Mouse (Mus musculus) forebrain, embryonic 14.5 days (tissue): ENCODE measurements around the gene Zcchc7. TPM values are rescaled to one million over a fixed set of nuclear protein-coding genes. Genes with fewer than 3 reads are reported as not detected.
A peak's percentile ranks its signal among the peaks of the same experiment; 100 is the strongest.

Experiments
- ATAC-seq: fragments of 200-750 bp; cut with Nextera tagmentation; 2 replicates; pipeline ENCODE4 v1.8.0; 2017; ENCODE audit warnings: mild to moderate bottlenecking, moderate library complexity
- DNase-seq: peaks from one replicate; pipeline ENCODE4 v3.0.0-alpha.2; 2015; ENCODE audit warnings: low spot score
- H3K27ac ChIP-seq: fragments of 300-500 bp; sonication (generic); 2 replicates; pipeline ENCODE4 v1.5.1; 2014; ENCODE audit warnings: low read depth, mild to moderate bottlenecking, control low read depth, low read length, moderate library complexity
- H3K27me3 ChIP-seq: fragments of 300-500 bp; sonication (generic); replicated peaks from 2 replicates; pipeline ENCODE4 v1.6.1; 2014; ENCODE audit warnings: low read length, control low read depth, mixed read lengths; ENCODE audit not compliant: control insufficient read depth, insufficient read depth
- H3K36me3 ChIP-seq: fragments of 300-500 bp; sonication (generic); 2 replicates; pipeline ENCODE4 v1.6.1; 2014; ENCODE audit warnings: low read length, control low read depth; ENCODE audit not compliant: control insufficient read depth, insufficient read depth
- H3K4me1 ChIP-seq: fragments of 300-500 bp; sonication (generic); 2 replicates; pipeline ENCODE4 v1.6.1; 2014; ENCODE audit warnings: antibody characterized with exemption, low read length, control low read depth; ENCODE audit not compliant: control insufficient read depth, insufficient read depth
- H3K4me2 ChIP-seq: fragments of 300-500 bp; sonication (generic); 2 replicates; pipeline ENCODE4 v1.6.1; 2014; ENCODE audit warnings: mild to moderate bottlenecking, control low read depth, low read length
- H3K4me3 ChIP-seq: fragments of 300-500 bp; sonication (generic); 2 replicates; pipeline ENCODE4 v1.5.1; 2014; ENCODE audit warnings: low read depth, low read length, control low read depth
- H3K9ac ChIP-seq: fragments of 300-500 bp; sonication (generic); 2 replicates; pipeline ENCODE4 v1.6.1; 2014; ENCODE audit warnings: mild to moderate bottlenecking, low read length, control low read depth, moderate library complexity
- H3K9me3 ChIP-seq: fragments of 300-500 bp; sonication (generic); replicated peaks from 2 replicates; pipeline ENCODE4 v1.6.1; 2016; ENCODE audit warnings: low read length, control low read depth, mixed read lengths; ENCODE audit not compliant: control insufficient read depth
- WGBS: fragments of 180-500 bp; shearing (Covaris S2); extraction: QIAGEN DNeasy Blood & Tissue Kit; methylation state at CpG from one replicate; pipeline ENCODE4 v1.1.7; 2014; 5-methylcytosine and 5-hydroxymethylcytosine counted together
- polyA plus RNA-seq: library from polyadenylated mRNA; unstranded; fragments of >200 nt; fragmentation: Nextera tagmentation; extraction: Ambion mirVana; gene quantifications from 2 replicates; pipeline ENCODE4 v1.2.1, GENCODE M21; 2014

The Zcchc7 gene
- polyA plus RNA-seq, 1 experiment from 2014 or later = 23.2 TPM

DNA sequence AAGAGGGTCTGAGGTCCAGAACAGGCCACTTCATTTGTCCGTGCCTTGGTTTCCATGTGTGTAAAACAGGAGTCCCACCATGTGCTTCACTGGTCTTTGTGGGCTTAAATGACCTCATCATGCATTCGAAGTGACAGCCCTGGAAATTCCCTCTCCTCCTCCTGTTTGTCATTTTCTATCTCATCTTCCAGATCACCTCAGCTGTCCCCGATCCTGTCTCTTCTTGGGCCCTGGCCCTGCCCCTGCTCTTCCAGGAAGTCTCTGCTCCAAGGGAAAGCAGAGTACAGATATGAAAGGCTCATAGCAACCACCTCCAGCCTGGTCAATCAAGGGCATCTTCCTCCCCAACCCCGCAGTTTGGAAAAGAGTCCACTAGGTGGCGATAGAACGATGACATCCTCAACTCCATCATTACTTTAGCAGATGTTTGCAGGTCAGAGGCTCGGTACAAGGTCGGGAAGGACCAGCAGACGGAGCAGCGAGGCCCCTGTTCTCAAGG is 215.0 kb downstream of the Zcchc7 start:
- DNase-seq = peak; percentile 49
- Histone ChIP-seq H3K4me3 (no peak overlapping the region), H3K4me2 (no peak overlapping the region), H3K36me3 (no peaks in the 10 kb centered on the region), H3K9me3 (no peaks in the 10 kb centered on the region), H3K27me3 (no peaks in the 10 kb centered on the region), H3K4me1 (peaks cover 3% of the 10 kb centered on the region; the same call in 1 of the 2 replicates), H3K27ac (no peak overlapping the region), H3K9ac (no peak overlapping the region)
- WGBS = 22% methylated on average over 10 of the region's 10 CpGs
- ATAC-seq = no peak

DNA sequence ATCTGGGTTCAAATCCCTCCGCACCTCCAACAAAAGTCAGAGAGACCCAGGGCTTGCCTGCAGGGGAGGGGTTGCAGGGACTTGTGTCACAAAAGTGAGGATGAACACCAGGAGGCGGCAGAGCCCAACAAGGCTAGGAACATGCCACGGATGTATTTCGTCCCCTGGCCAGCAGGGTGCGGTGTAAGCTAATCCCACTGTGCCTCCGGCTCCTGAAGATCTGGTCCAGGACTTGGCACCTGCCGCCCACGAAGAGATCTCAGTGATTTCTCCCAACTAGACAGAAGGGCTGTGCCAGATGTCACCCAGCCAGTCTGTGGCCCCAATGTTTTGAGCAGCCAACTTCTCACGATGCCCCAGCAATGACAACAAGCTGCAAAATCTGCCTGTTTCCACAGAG is 217.8 kb downstream of the Zcchc7 start:
- Histone ChIP-seq H3K4me3 (no peak overlapping the region), H3K4me1 (peaks cover 3% of the 10 kb centered on the region; the same call in 1 of the 2 replicates), H3K36me3 (no peaks in the 10 kb centered on the region), H3K4me2 (peak overlapping the region; percentile 32), H3K27me3 (no peaks in the 10 kb centered on the region), H3K27ac (no peak overlapping the region), H3K9ac (0 out of 2 replicates have a peak overlapping the region, but pooled peaks have one; percentile 32), H3K9me3 (no peaks in the 10 kb centered on the region)
- 10% methylated on average over 9 of the region's 9 CpGs for WGBS
- peak; percentile 83 for DNase-seq
- ATAC-seq = peak; percentile 68

DNA sequence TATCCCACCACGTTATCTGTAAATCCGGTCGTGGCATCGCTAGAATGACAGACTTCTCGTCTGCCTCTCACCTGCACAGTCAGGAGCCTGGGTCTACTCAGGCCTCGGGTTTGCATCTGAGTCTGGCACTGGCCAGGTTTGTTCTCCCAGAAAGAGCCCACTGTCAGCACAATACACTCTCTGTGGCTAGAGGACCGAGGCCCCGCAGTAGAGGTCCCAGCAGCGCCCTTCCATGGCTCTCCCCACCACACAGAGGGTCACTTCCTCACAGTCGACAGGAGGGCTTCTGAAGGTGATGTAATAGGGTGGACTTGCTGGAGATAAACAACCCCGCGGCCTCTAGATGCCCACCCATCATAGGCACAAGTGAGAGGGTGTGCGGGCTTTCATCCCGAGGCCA is 218.2 kb downstream of the Zcchc7 start:
- Histone ChIP-seq H3K9ac (0 out of 2 replicates have a peak overlapping the region, but pooled peaks have one; percentile 32), H3K27me3 (no peaks in the 10 kb centered on the region), H3K9me3 (no peaks in the 10 kb centered on the region), H3K4me1 (peaks cover 3% of the 10 kb centered on the region; the same call in 1 of the 2 replicates), H3K36me3 (no peaks in the 10 kb centered on the region), H3K27ac (no peak overlapping the region), H3K4me2 (peak overlapping the region; percentile 32), H3K4me3 (no peak overlapping the region)
- ATAC-seq (peak; percentile 42; the same call in 1 of the 2 replicates), DNase-seq (no peak)
- 57% methylated on average over 14 of the region's 14 CpGs for WGBS

DNA sequence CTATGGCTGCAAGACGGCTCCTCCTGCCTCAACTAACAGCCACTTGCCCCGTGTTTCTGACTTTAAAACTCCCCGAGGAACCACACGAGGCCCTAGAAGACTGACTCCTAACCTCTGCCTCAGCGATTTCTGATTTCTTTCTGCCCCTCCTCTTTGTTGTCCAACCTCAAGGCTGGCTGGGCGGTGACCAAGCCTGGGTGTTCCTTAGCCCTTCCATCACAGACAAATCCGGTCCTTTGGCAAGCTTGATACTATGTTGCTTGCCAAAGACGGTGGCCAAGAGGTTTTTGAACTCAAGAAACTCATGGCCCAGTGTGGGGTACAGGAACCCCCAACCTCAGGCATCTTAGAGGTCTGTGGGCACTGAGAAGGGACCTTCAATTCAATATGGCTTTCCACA is 218.7 kb downstream of the Zcchc7 start:
- Histone ChIP-seq H3K9me3 (no peaks in the 10 kb centered on the region), H3K36me3 (no peaks in the 10 kb centered on the region), H3K4me1 (peaks cover 3% of the 10 kb centered on the region; the same call in 1 of the 2 replicates), H3K4me2 (no peak overlapping the region), H3K9ac (no peak overlapping the region), H3K27me3 (no peaks in the 10 kb centered on the region), H3K27ac (no peak overlapping the region), H3K4me3 (no peak overlapping the region)
- 81% methylated on average over 8 of the region's 8 CpGs for WGBS
- DNase-seq (no peak), ATAC-seq (no peak)

DNA sequence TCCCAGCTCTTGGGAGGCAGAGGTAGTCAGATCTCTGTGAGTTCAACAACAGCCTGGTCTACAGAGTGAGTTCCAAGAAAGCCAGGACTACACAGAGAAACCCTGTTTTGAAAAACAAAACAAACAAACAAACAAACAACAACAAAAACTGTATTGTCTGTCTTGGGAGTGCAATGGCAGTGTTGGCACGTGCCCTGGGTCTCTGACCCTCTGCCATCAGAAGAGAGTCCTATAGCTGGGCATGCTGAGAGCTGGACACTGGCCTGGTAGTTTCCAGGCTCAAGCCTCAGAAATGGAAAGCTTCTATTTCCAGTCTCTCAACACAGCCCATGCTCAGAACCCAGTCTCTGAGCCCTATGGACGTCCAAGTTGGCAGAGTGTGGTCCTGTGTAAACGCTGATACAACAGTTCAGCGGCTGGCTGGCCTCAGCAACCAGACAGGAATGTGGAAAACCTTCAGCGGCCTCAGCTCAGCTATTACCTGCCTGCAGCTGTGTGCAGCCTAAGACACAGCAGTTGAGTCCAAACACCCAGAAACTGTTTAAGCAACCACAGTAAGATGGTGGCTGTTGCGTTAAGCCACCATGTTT is 220.4 kb downstream of the Zcchc7 start:
- no peak for DNase-seq
- Histone ChIP-seq H3K9me3 (no peaks in the 10 kb centered on the region), H3K27me3 (no peaks in the 10 kb centered on the region), H3K36me3 (no peaks in the 10 kb centered on the region), H3K9ac (no peak overlapping the region), H3K4me1 (peaks cover 3% of the 10 kb centered on the region; the same call in 1 of the 2 replicates), H3K4me2 (no peak overlapping the region), H3K4me3 (no peak overlapping the region), H3K27ac (no peak overlapping the region)
- no peak for ATAC-seq
- WGBS = 83% methylated on average over 6 of the region's 6 CpGs

DNA sequence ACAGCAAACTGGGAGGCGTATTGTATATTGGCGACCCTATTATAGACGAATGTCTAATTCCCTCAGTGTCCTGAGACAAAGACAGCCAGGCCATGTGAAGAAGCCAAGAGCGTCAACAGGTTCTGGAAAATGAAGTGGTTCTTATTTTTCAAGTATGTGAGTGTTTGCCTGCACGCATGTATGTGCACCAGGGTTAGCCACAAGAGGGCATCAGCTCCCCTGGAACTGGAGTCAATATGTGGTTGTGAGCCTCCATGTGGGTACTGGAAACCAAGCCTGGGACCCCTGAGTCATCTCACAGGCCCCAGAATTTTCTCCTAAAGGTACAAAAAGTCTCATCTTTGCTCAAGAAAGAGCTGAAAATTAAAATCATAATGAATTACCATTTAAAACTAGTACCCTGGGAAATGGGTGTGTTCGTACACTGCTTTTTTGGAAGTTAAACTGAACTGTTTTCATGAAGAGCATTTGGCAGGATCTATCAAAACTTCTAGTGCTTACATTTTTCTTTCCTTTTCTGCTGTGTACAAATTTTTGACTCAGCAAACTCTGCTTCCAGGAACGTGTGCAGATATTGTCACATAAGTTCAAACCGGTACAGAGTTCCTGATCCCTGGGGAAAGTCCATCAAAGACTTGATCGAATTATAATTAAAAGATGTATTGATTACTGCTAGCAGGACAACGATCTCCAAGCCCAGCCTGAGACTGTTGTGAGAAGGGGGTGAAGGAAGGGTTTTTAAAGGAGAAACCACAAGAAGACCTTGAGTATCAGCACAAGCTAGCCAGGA is 221.4 kb downstream of the Zcchc7 start:
- no peak overlapping the region for H3K4me2 ChIP-seq
- H3K9ac ChIP-seq = no peak overlapping the region
- WGBS = 88% methylated on average over 10 of the region's 10 CpGs
- H3K9me3 ChIP-seq = no peaks in the 10 kb centered on the region
- no peak overlapping the region for H3K27ac ChIP-seq
- H3K4me1 ChIP-seq = peaks cover 3% of the 10 kb centered on the region; the same call in 1 of the 2 replicates
- DNase-seq (no peak), ATAC-seq (no peak)
- H3K4me3 ChIP-seq = no peak overlapping the region
- H3K36me3 ChIP-seq = no peaks in the 10 kb centered on the region
- H3K27me3 ChIP-seq = no peaks in the 10 kb centered on the region

DNA sequence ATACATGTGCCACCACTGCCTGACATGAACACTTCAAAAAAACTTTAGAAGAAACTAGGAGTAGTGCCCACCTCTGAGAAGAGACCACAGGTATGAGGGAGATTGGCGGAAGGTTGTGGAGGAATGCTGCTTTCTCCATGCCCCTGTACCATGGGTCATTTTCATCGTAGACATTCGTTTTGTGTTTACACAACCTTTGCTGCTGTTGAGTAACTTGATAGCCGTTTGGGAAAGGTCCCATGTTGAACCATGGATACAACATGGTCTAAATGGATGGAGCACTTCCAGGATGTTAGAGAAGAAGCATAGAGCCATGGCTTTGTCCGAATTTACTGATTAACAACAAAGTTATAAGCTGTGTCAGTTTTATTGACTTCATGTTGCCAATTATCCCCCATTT is 222.5 kb downstream of the Zcchc7 start:
- no peak overlapping the region for H3K4me2 ChIP-seq
- peaks cover 3% of the 10 kb centered on the region; the same call in 1 of the 2 replicates for H3K4me1 ChIP-seq
- DNase-seq = no peak
- 83% methylated on average over 5 of the region's 5 CpGs for WGBS
- no peak overlapping the region for H3K4me3 ChIP-seq
- H3K27ac ChIP-seq = no peak overlapping the region
- no peaks in the 10 kb centered on the region for H3K9me3 ChIP-seq
- no peaks in the 10 kb centered on the region for H3K36me3 ChIP-seq
- ATAC-seq = no peak
- H3K9ac ChIP-seq = no peak overlapping the region
- no peaks in the 10 kb centered on the region for H3K27me3 ChIP-seq

DNA sequence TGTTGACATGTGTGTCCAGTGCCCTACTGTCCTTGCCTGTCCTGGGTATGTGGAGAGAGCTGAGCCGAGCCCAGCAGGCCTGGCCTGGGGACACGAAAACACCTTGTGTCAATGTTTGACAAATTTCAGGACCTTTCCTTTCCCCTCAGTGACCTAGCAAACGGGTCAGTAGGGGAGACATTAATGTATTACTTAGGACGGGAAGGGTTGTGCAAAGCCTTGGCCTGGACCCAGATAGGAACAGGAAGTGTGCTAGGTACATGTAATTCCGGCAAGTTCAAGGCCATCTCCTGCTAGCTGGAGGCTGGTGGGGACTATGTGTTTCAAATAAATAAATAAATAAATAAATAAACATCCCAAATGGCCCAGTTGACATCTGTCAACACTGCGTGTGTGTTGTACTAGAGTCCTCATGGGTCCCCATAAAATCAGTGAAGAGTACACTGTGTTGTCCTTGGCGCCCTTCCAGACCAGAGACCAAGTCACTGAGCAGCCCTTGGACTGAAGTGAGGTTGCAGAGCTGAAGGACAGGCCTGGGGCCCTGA is 224.2 kb downstream of the Zcchc7 start:
- no peak overlapping the region for H3K4me2 ChIP-seq
- H3K9ac ChIP-seq = no peak overlapping the region
- no peak overlapping the region for H3K4me3 ChIP-seq
- no peak for ATAC-seq
- WGBS = 87% methylated on average over 7 of the region's 7 CpGs
- DNase-seq = no peak
- H3K4me1 ChIP-seq = no peaks in the 10 kb centered on the region
- H3K27me3 ChIP-seq = no peaks in the 10 kb centered on the region
- no peaks in the 10 kb centered on the region for H3K9me3 ChIP-seq
- no peaks in the 10 kb centered on the region for H3K36me3 ChIP-seq
- H3K27ac ChIP-seq = no peak overlapping the region
